Mouse (Mus musculus): Measurements from ENCODE around the gene Gm10273. TPM values are rescaled to one million over a fixed set of nuclear protein-coding genes. Genes with fewer than 3 reads are reported as not detected.
A peak's percentile ranks its signal among the peaks of the same experiment; 100 is the strongest.

Gene Gm10273
- total RNA-seq, 4 experiments from 2014 or later, result 109 to 153 (median 139) TPM

DNA sequence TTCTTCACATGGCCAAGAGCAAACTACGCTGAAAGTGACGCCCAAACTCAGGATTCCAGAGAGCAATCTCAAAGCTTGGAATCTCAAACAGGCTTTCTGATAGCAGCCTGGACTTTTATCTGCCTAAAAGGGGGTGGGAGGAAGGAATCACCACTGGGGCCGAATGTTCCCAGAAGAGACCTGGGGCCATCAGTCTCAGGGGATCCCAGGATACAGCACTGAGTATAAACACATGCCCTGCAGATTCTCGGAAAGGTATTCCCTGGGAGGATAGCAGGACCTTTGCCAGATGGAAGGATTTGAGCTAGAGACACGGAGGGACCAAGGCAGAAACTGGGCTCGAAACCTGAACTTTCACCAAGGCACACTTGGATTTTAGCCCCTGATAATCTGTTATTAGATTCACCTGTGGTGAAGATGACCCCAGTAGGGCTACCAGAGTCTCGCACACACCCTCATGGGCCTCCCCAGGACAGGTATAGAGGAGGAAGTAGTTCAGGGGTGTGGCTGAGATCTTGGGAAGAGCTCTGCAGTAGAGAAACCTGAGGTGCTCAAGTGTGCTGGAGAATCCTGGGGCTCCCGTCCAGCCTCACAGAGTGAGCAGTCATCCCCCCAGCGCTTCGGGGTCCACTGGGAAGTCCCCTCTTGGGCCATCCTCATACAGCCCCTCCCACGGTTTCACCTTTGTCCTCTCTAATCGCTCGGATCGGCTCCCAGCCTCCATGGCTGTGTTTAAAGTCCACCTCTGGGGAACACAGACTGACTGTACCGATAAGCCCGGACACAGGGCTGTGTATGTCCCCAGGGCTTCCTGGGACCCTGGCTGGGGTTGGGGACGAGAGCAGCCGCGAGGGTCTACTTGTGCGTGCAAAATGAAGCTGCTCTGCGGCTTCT lies 7.7 kb downstream of the Gm10273 start, which contains the start of gene Pla2g12b:
Gene Pla2g12b (plus strand): TSS at position 762 of the 894 bp plus-strand sequence.
- no peak for DNase-seq (ENCODE audit: low spot score)

DNA sequence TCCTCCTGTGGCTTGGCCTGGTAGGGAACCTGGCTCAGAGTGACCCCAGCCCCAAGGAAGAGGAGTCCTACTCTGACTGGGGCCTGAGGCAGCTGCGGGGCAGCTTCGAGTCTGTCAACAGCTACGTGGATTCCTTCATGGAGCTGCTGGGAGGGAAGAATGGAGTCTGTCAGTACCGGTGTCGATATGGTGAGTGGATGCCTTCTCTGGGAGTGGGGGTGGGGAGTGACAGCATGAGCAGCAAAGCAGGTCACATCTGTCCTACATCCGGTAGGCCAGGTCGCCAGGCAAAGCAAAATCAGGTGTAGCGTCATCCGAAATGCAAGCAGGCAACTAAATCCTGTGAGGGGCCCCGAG lies 8.3 kb downstream of the Gm10273 start:
- no peak for DNase-seq (ENCODE audit: low spot score)

DNA sequence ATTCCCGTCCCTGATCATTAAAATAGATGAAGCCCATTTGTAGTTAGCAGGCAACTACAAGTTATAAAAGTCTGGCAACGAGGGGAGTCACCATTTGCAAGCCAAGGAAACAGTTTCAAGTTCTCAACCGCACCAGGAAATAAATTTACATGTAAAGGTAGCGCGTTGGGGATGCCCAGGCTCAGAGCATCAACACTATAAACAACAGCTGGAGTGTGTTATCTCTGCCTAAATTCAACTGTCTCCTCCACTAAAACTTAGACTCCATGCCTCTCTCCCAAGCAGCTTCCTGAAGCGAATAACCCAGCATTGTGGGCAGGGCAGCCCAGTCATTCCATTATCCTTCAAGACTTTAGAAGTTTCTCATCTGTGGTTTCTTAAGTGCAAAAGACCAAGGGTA lies 13.1 kb downstream of the Gm10273 start:
- no peak for DNase-seq (ENCODE audit: low spot score)

DNA sequence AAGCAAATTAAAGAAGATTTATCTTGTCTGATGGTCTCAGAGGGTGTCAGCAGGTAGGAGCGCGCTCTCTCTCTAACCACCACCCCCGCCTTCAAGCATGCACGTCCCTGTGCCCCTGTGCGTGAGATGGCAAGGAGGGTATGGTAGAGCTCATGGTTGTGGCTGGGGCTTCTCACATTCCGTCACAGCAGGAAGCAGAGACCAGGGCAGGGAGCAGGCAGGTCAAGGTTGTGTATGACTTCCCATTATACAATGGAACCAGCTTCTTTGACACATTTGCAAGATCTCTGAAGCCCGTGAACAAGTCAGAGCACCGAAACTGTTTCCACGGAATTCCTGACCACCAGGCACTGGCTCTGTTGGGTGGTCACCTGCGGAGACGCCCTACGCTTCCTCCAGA lies 14.8 kb downstream of the Gm10273 start:
- DNase-seq (ENCODE audit: low spot score), result no peak

DNA sequence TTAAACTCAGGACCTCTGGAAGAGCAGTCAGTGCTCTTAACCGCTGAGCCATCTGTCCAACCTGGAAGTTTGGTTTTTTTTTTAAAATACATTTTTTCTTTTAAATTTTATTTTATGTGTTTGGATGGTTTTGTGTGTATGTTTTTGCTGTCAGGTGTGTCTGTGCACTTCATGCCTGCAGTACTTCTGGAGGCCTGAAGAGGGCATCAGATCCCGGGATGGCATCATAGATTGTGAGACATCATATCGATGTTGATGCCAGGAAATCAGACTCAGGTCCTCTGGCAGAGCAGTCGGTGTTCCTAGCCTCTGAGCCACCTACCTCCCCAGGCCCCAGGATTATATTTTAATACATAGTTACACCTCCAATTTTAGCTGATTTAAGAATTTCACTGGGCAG lies 18.3 kb downstream of the Gm10273 start:
- no peak for DNase-seq (ENCODE audit: low spot score)

DNA sequence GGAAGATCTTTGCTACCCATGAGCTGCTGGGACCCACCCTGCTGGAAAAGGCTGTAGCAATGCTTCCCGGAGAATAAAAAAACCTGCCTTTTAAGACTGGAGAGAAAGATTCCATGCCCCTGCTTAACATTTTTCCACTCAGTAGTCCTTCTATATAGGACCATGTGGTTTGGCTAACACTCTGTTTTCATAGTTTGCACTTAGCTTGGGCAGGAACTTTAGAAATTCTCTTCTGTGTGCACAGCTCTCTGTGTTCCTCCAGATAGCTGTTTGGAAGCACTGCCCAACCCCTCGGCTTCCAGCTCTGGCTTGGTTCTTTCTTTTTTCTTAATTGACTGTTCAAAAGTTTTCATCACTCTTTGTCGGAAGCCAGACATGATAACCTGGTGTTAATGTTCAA lies 21.2 kb downstream of the Gm10273 start:
- DNase-seq (ENCODE audit: low spot score), result no peak

DNA sequence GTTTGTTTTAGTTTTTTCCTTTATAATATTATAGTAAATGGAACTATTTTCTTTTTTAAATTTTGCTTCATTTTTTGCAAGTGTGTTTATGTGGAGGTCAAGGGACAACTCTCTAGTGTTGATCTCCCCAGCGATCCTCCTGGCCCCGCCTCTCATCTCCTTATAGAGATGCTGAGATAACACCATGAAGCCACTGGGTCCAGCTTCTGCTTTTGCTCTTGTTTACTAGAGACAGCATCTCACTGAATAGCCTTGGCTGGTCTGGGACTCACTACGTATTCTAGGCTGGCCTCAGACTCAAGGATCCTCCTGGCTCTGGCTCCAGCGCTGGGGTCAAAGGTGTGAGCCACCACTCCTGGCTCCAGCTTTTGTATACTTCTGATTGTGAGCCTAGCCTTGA lies 24.1 kb downstream of the Gm10273 start:
- no peak for DNase-seq (ENCODE audit: low spot score)

DNA sequence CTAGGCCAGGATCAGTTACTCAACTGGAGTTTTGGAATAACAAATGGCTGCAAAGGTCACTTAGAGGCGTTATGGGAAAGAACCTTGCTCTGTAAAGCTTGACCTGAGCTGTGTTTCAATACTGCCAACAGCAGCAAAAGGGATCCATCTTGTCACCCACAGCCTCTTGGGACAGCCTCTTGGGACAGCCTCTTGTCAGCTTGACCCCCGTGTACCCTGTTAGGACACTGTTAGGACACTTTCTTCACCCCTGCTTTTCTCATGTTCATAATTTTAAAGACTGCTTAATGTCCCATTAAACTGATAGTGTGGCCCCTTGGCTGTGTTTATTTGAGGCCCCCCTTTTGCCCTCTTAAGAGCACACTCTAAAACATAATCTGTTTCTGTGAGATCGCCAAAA lies 29.0 kb downstream of the Gm10273 start:
- DNase-seq (ENCODE audit: low spot score), result no peak

DNA sequence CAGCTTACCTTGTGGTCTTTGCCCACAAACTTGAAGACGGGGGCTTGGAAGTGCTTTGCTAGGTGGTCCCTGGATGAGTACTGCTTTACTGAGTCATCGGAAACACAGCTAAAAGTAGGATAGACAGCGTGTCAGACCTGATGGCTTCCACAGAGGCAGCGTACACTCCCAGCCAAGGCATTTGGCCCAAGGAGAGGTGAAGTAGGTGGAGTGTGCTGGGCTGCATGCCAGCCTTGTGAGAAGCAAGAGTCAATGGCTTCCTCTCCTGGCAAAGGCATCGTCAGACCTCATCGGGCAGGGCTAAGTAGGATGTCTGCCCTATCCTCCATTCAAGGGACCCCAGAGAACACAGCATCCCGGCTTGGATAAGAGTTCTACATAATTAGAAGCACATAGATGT lies 29.9 kb downstream of the Gm10273 start:
- peak; percentile 69 for DNase-seq (ENCODE audit: low spot score)

DNA sequence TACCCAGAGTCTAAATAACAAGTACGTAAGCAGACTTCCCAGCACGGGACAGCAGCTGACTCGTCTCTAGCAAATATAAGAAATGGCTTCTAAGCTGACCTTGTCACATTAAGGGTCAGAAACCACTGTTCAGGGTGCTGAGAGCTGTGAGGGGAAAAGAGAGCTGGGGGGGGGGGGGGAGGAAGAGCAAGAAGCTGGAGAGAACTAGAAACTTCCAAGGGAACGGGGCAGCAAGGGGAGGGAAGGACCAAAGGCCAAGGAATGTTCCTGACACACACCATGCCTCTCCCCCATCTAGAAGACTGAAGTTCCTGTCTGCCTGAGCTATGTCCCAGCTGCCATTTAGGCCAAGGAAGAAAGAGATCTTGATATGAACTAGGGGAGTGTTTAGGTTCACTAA lies 30.9 kb downstream of the Gm10273 start:
- no peak for DNase-seq (ENCODE audit: low spot score)

DNA sequence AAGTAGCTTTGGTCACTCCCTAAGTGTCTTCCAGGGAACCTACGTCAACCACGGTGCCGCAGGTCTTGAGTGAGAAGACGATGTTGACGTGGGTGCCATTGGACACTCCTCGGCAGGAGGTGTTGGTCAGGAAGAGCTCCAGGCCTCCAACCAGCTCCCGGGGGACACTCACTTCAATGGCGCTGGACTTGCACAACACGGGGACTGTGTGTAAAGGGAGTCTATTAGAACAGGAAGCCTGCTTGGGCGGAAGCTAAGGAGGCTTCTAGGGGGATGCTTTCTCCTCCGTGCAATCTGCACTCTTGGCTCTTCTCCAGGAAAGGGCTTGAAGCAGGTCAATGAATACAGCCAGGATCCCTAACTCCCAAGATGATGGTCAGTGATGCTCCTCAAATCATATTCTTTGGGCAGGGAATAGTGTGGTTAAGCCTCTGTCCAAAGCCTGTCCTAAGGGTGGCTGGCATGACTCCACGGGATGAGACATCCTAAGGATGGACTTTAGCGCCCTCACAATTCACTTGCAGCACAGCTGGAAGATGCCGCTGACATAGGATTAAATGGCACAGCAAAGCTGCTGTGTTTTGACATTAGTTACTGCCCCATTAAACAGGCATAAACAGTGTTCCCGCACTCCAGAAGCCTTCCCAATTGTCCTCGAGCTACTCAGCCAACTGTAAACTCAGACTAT lies 34.2 kb downstream of the Gm10273 start:
- DNase-seq (ENCODE audit: low spot score), result no peak

DNA sequence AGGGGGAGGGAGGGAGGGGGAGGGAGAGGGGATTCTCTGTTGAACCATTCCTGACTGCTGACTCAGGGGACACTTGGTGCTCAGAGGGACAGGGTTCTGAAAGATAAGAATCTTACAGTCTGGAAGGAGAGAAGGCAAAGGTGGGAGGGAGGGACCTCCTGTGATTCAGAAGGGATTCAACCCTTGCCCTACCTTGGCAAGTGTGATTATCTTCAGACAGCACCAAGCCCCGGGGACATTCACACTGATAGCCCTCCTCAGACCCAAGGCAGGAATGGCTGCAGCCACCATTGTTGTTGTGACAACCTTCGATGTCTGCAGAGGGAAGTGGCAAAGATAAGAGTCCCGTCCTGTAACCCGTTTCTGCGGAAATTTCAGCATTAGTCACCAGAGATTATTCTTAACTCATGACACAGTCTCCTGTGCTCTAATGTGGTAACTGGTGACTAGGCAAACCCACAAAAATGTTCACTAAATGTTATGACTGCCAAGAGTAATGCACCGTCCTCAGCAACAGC lies 35.3 kb downstream of the Gm10273 start:
- no peak for DNase-seq (ENCODE audit: low spot score)

DNA sequence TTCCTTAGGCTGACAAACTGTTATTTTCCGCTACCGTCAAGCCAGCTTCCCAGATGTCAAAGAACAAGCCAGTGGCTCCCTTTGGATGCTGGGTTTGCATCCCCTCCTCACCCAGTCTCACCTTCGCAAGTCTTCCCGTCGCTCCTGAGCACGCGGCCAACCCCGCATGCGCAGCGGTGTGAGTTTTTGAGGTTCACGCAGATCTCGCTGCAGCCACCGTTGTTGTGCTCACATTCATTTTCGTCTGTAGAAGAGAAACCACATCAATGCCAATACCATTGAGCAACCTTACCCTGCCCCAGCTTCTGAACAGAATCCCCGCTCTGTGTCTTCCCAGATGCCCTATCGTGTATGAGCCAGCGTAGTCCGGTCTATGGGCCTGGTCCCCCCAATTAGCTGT lies 40.3 kb downstream of the Gm10273 start:
- DNase-seq (ENCODE audit: low spot score), result no peak

DNA sequence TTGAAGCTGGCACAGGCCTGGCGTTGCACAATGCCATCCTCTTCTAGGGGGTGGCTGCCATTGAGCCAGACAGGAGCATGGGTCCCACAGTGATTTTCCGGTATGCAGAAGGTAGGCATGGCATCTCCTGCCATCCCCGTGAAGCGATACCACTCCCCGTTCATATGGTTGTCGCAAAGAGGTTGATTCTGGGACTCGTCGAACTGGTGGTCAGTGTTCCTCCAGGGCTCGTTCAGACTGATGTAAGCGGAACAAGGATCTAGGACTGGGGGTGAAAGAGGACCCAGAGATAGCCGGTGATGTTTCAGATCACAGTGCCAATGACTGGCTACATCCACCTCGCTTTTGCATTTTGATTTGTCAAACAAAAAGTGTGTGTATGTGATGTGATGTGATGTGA lies 43.2 kb downstream of the Gm10273 start:
- DNase-seq (ENCODE audit: low spot score), result no peak

DNA sequence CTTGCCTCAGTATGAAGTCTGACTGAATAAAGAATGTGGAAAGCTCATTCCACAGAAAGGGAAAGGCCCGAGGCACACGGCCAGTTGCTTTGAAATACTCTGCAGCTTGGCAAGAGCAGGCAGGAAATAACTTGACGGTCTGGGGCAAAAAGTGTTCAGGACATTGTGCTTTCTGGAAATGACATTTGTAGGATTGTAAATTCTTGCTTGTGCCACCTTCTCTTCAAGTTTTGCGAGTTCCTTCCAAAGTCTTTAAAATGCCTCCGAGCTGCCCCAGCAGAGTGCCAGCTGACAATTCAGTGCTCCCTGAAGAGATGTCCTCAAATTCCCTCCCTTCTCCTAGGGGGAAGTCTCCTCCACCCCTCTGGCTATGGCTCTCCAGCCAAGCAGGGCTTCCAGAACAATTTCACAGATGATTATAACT lies 44.1 kb downstream of the Gm10273 start:
- peak; percentile 53 for DNase-seq (ENCODE audit: low spot score)

DNA sequence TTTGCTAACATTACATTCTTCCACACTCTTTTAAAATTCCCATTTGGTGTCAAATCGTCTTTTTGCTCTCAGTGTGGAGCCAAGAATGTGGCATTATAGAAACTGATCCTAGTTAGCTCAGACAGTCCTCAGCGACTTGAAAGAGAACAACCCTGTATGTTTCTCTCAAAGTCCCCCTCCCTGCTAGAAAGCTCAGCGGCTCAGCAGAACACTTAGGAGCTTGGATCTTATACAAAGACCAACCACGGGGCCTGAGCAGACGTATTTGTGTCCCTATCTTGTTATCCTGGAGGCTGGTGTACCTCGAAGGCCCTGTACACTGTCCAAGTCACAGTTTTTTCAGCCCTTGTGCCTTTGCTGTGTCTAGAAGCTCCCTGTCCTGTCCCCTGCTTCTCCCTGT lies 44.7 kb downstream of the Gm10273 start:
- DNase-seq (ENCODE audit: low spot score), result no peak

DNA sequence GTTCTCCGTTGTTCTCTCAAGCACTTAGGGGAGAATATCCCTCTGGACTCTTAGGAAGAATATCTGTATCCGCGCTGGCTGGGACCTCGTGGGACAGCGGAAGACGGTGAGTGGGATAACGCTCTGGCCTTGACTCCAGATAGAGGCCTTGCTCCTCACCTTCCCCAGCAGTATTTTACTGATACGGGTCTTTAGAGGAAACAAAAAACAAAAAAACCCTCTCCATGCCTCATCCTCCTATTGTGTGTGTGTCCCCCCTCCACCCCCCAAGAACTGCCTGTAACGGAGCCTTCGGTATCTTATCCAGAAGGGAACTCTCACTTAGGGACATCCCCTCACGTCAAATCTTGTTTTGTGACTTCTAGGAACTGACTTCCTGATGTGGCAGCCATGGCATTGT lies 46.3 kb downstream of the Gm10273 start, which contains the start of gene Oit3:
Gene Oit3 (minus strand): TSS at position 44 of the 400 bp plus-strand sequence.
- DNase-seq (ENCODE audit: low spot score), result no peak

DNA sequence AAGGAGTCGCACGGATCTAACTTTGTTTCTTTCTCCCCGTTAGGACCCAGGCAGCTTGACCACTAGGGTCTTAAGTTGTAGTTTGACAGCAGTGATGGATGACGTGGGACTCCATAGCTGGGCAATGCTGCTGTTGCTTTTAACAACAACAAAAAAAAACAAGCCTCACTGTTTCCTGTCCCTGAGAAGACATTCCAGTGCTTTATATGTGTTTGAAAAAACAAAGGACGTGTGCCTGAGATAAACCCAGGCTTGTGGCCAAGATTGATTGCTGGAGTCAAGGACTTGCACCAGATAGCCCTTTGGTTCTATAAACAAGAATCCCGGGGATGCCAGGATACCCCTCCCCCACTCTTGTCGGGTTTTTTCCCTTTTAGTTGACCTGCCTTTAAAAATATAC lies 47.8 kb downstream of the Gm10273 start:
- DNase-seq (ENCODE audit: low spot score), result no peak

DNA sequence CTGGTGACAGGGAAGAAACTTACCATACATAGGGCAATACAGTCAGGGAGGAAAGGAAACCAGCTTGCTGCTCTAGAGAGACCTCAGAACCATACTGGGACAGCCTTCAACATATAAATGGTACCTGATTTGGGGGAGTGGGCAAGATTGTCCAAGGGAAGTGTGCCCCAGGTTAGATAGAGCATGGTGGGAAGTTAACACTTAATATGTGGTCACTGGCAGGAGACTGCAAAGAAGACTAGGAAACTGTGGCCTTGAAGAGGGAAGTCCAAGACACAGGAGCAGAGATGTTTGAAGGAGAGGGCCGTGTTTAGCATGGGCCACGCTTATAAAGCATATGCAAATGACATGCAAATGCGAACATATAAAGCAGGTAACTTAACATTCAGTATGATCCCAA lies 48.7 kb downstream of the Gm10273 start:
- no peak for DNase-seq (ENCODE audit: low spot score)

DNA sequence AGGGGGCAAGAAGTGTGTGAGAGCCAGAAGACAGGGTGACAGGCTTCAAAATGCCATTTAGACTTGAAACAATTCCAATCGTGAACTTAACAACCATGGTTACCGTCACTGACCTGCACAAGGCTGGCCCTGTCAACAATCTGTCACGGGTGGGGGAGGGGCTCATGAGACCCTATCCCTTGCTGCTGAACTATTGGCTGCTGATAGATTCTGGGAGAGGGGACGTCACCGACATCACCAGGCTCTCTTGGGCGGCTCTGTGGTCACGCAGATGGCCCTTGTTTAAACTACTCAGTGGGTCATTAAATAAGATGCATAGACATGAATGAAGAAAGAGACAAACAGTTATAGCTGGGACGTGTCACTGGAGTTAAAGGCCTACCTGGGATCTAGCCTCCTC lies 49.2 kb downstream of the Gm10273 start:
- no peak for DNase-seq (ENCODE audit: low spot score)

Data from heart, adult 8-10 months (tissue).